Mouse (Mus musculus): Measurements from ENCODE around the gene Fem1a. TPM values are rescaled to one million over a fixed set of nuclear protein-coding genes. Genes with fewer than 3 reads are reported as not detected.

The Fem1a gene
- polyA plus RNA-seq, 1 experiment from 2014 or later = 15.8 TPM

DNA sequence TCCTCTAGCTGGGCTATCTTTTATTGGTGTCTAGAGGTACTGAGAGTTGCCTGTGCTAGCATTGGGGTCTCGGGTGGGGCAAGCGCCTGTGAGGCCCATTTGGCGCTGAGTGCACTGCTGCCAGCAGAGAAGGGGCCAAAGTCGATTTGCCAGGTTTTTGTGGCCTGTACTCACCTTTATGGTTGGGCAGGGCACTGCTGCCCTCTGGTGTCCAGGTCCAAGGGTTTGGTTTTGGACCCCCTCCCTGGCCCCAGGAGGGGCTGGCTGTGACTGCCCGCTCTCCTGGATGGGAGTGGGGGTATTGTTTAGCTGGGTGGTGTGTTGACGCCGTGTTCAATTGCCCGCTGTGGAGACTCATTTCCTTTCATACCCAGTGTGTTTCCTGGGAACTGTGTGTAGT lies 49.2 kb downstream of the Fem1a start:
- Histone ChIP-seq H3K27ac (ENCODE audit: low read length) (peak overlapping the region; percentile 87; the same call in 1 of the 2 replicates), H3K27me3 (ENCODE audit: insufficient read depth, low read length) (no peaks in the 10 kb centered on the region), H3K4me1 (ENCODE audit: insufficient read depth, low read length) (peaks cover 53% of the 10 kb centered on the region), H3K36me3 (ENCODE audit: insufficient read depth, low read length) (peaks cover 44% of the 10 kb centered on the region), H3K9ac (replicated peaks; ENCODE audit: low read length) (peak overlapping the region; percentile 78), H3K4me2 (replicated peaks; ENCODE audit: low read depth, low read length) (peak overlapping the region; percentile 98), H3K4me3 (ENCODE audit: low read length) (peak overlapping the region; percentile 74), H3K9me3 (ENCODE audit: low read length) (no peaks in the 10 kb centered on the region)
- no peak for ATAC-seq (ENCODE audit: low FRiP score, low TSS enrichment)
- 45% methylated on average over 8 of the region's 8 CpGs for WGBS

- WGBS = 44% methylated on average over 6 of the region's 6 CpGs
- Histone ChIP-seq H3K9ac (replicated peaks; ENCODE audit: low read length) (peak overlapping the region; percentile 41), H3K36me3 (ENCODE audit: insufficient read depth, low read length) (peaks cover 64% of the 10 kb centered on the region), H3K4me3 (ENCODE audit: low read length) (0 out of 2 replicates have a peak overlapping the region, but pooled peaks have one; percentile 2), H3K9me3 (ENCODE audit: low read length) (no peaks in the 10 kb centered on the region), H3K4me2 (replicated peaks; ENCODE audit: low read depth, low read length) (peak overlapping the region; percentile 5; the same call in 1 of the 2 replicates), H3K27ac (ENCODE audit: low read length) (peak overlapping the region; percentile 87), H3K27me3 (ENCODE audit: insufficient read depth, low read length) (no peaks in the 10 kb centered on the region), H3K4me1 (ENCODE audit: insufficient read depth, low read length) (peaks cover 46% of the 10 kb centered on the region)
- peak; percentile 36 for ATAC-seq (ENCODE audit: low FRiP score, low TSS enrichment)
Observed at GRCm38 (mm10) chr17:56308088-56308487, 51.5 kb downstream of the Fem1a start.

DNA sequence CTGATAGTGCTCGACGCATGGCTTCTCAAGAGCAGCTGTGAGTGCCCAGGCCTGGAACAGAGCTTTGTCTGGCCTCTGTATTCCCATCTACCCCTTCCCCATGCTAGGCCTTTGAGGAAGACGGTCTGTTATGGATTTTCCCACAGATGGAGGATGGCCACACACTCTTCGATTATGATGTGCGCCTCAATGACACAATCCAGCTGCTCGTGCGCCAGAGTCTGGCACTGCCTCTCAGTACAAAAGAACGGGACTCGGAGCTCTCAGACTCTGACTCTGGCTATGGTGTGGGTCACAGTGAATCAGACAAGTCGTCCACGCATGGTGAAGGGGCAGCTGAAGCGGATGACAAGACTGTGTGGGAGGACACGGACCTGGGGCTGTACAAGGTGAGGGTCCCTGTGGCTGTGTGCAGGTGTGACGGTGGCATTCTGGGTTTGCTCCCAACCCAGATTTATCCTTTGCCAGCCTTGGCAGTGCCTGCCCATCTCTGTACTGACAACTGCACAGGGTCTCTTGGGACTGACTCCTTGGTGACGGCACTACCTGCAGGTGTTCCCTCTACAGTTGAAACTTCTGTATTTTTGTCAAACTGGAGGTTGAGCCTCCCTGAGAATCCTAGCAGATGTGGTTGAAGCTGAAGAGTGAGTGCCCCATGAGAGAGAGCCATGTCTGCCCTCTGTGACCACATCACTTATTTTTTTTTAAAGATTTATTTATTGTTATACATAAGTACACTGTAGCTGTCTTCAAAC lies 52.8 kb downstream of the Fem1a start:
- H3K9me3 ChIP-seq (ENCODE audit: low read length) = no peaks in the 10 kb centered on the region
- ATAC-seq (ENCODE audit: low FRiP score, low TSS enrichment) = no peak
- 75% methylated on average over 15 of the region's 15 CpGs for WGBS
- peak overlapping the region; percentile 87 for H3K27ac ChIP-seq (ENCODE audit: low read length)
- H3K9ac ChIP-seq (replicated peaks; ENCODE audit: low read length) = no peak overlapping the region
- H3K4me1 ChIP-seq (ENCODE audit: insufficient read depth, low read length) = peaks cover 46% of the 10 kb centered on the region
- H3K4me2 ChIP-seq (replicated peaks; ENCODE audit: low read depth, low read length) = no peak overlapping the region
- H3K36me3 ChIP-seq (ENCODE audit: insufficient read depth, low read length) = peaks cover 76% of the 10 kb centered on the region
- H3K4me3 ChIP-seq (ENCODE audit: low read length) = no peak overlapping the region
- H3K27me3 ChIP-seq (ENCODE audit: insufficient read depth, low read length) = no peaks in the 10 kb centered on the region

MicroRNAs within 50 kb of the gene (microRNA counts, 519-probe panel; counts per million panel counts)
- 2,566 counts per million, percentile 63 among the panel's probes with 10 or more counts for microRNA mmu-miR-7b

Small RNA genes lying within 50 kb of the gene (microRNA-seq; reads per million reads assigned to microRNA genes)
- 40.3 reads per million, percentile 46 among the genes with 10 or more reads in this experiment for gene Mir7b

Other genes starting within 250 kb of the Fem1a start
- gene Sh3gl1, start 220.2 kb upstream of the Fem1a start, polyA plus RNA-seq (2015; fragmentation: Nextera tagmentation; extraction: Ambion mirVana) = 189 and 190 TPM in 2 replicates
- gene Chaf1a, start 216.4 kb upstream of the Fem1a start, polyA plus RNA-seq (2015; fragmentation: Nextera tagmentation; extraction: Ambion mirVana) = 26.0 and 28.4 TPM in 2 replicates
- gene Ubxn6, start 181.8 kb upstream of the Fem1a start, polyA plus RNA-seq (2015; fragmentation: Nextera tagmentation; extraction: Ambion mirVana) = 46.2 and 47.2 TPM in 2 replicates
- gene Hdgfl2, start 177.2 kb upstream of the Fem1a start, polyA plus RNA-seq (2015; fragmentation: Nextera tagmentation; extraction: Ambion mirVana) = 129 and 141 TPM in 2 replicates
- gene Plin4, start 147.0 kb upstream of the Fem1a start, polyA plus RNA-seq (2015; fragmentation: Nextera tagmentation; extraction: Ambion mirVana) = 0.18 and 0.32 TPM in 2 replicates
- 1.6 and 2.6 TPM in 2 replicates for gene Plin5, start 139.2 kb upstream of the Fem1a start, polyA plus RNA-seq (2015; fragmentation: Nextera tagmentation; extraction: Ambion mirVana)
- gene Lrg1, start 134.8 kb upstream of the Fem1a start, polyA plus RNA-seq (2015; fragmentation: Nextera tagmentation; extraction: Ambion mirVana) = 0.62 and 0.69 TPM in 2 replicates
- 1.1 TPM in 2 replicates for gene Sema6b, start 116.5 kb upstream of the Fem1a start, polyA plus RNA-seq (2015; fragmentation: Nextera tagmentation; extraction: Ambion mirVana)
- 12.2 and 13.2 TPM in 2 replicates for gene Tnfaip8l1, start 94.3 kb upstream of the Fem1a start, polyA plus RNA-seq (2015; fragmentation: Nextera tagmentation; extraction: Ambion mirVana)
- 102 and 109 TPM in 2 replicates for gene Mydgf, start 72.9 kb upstream of the Fem1a start, polyA plus RNA-seq (2015; fragmentation: Nextera tagmentation; extraction: Ambion mirVana)
- gene Dpp9, start 37.9 kb upstream of the Fem1a start, polyA plus RNA-seq (2015; fragmentation: Nextera tagmentation; extraction: Ambion mirVana) = 45.0 and 46.2 TPM in 2 replicates
- gene Ticam1, start 20.0 kb downstream of the Fem1a start, polyA plus RNA-seq (2015; fragmentation: Nextera tagmentation; extraction: Ambion mirVana) = 7.3 and 10.3 TPM in 2 replicates
- gene Plin3, start 36.1 kb downstream of the Fem1a start, polyA plus RNA-seq (2015; fragmentation: Nextera tagmentation; extraction: Ambion mirVana) = 87.5 and 106 TPM in 2 replicates
- not detected in 2 replicates for gene Arrdc5, start 43.5 kb downstream of the Fem1a start, polyA plus RNA-seq (2015; fragmentation: Nextera tagmentation; extraction: Ambion mirVana)
- gene Uhrf1, start 46.5 kb downstream of the Fem1a start, polyA plus RNA-seq (2015; fragmentation: Nextera tagmentation; extraction: Ambion mirVana) = 170 and 179 TPM in 2 replicates
- gene Kdm4b, start 69.3 kb downstream of the Fem1a start, polyA plus RNA-seq (2015; fragmentation: Nextera tagmentation; extraction: Ambion mirVana) = 37.7 and 39.1 TPM in 2 replicates
- gene Ptprs, start 219.7 kb downstream of the Fem1a start, polyA plus RNA-seq (2015; fragmentation: Nextera tagmentation; extraction: Ambion mirVana) = 76.1 and 87.2 TPM in 2 replicates